Mouse (Mus musculus) hindbrain, embryonic 12.5 days (tissue): Measurements from ENCODE around the gene Atf7ip. TPM values are rescaled to one million over a fixed set of nuclear protein-coding genes. Genes with fewer than 3 reads are reported as not detected.

Experiments used
- ATAC-seq: fragments of 200-750 bp; cut with Nextera tagmentation; 2 replicates; pipeline ENCODE4 v1.8.0; 2017; ENCODE audit warnings: moderate TSS enrichment; ENCODE audit not compliant: low FRiP score
- H3K27ac ChIP-seq: fragments of 300-500 bp; sonication (generic); 2 replicates; pipeline ENCODE4 v1.5.1; 2016; ENCODE audit warnings: mild to moderate bottlenecking
- H3K27me3 ChIP-seq: fragments of 300-500 bp; sonication (generic); 2 replicates; pipeline ENCODE4 v1.6.1; 2016; ENCODE audit warnings: mild to moderate bottlenecking
- H3K36me3 ChIP-seq: fragments of 300-500 bp; sonication (generic); 2 replicates; pipeline ENCODE4 v1.6.1; 2016; ENCODE audit warnings: mild to moderate bottlenecking
- H3K4me1 ChIP-seq: fragments of 300-500 bp; sonication (generic); 2 replicates; pipeline ENCODE4 v1.6.1; 2016
- H3K4me2 ChIP-seq: fragments of 300-500 bp; sonication (generic); replicated peaks from 2 replicates; pipeline ENCODE4 v1.6.1; 2016; ENCODE audit warnings: mild to moderate bottlenecking
- H3K4me3 ChIP-seq: fragments of 300-500 bp; sonication (generic); 2 replicates; pipeline ENCODE4 v1.5.1; 2016; ENCODE audit warnings: mild to moderate bottlenecking
- H3K9ac ChIP-seq: fragments of 300-500 bp; sonication (generic); 2 replicates; pipeline ENCODE4 v1.6.1; 2016; ENCODE audit warnings: mild to moderate bottlenecking, moderate library complexity
- H3K9me3 ChIP-seq: fragments of 300-500 bp; sonication (generic); replicated peaks from 2 replicates; pipeline ENCODE4 v1.6.1; 2016; ENCODE audit warnings: mild to moderate bottlenecking
- WGBS: fragments of 180-500 bp; shearing (Covaris S2); methylation state at CpG from one replicate; pipeline ENCODE4 v1.1.7; 2016; 5-methylcytosine and 5-hydroxymethylcytosine counted together
- polyA plus RNA-seq: library from polyadenylated mRNA; unstranded; fragments of >200 nt; fragmentation: Nextera tagmentation; extraction: Ambion mirVana; gene quantifications from 2 replicates; pipeline ENCODE4 v1.2.1, GENCODE M21; 2016

Gene Atf7ip
- polyA plus RNA-seq, 1 experiment from 2014 or later = 63.8 TPM

DNA sequence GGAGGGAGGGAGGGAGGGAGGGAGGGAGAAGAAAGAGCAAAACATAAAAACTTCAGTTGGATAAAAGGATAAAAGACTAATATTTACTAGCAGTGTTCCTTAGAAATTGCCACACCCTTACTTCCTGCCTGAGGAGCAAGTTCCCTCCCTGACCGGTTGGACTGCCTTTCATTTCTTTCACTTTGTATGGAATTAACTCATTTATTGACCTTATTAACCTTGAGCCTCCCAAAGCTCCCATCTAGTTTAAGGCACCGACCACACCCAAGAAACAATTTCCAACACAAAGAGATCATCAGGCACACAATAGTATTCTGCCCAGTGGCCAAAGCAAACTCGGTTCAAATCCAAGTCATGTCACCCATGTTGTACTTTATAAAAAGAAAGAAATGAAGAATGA is 16.1 kb upstream of the Atf7ip start:
- no peak overlapping the region for H3K4me2 ChIP-seq
- ATAC-seq = no peak
- H3K9me3 ChIP-seq = no peaks in the 10 kb centered on the region
- H3K9ac ChIP-seq = no peak overlapping the region
- peaks cover 2% of the 10 kb centered on the region; the same call in 1 of the 2 replicates for H3K27me3 ChIP-seq
- H3K27ac ChIP-seq = no peak overlapping the region
- WGBS = 74% methylated on average over 3 of the region's 3 CpGs
- no peak overlapping the region for H3K4me3 ChIP-seq
- H3K36me3 ChIP-seq = no peaks in the 10 kb centered on the region
- no peaks in the 10 kb centered on the region for H3K4me1 ChIP-seq

DNA sequence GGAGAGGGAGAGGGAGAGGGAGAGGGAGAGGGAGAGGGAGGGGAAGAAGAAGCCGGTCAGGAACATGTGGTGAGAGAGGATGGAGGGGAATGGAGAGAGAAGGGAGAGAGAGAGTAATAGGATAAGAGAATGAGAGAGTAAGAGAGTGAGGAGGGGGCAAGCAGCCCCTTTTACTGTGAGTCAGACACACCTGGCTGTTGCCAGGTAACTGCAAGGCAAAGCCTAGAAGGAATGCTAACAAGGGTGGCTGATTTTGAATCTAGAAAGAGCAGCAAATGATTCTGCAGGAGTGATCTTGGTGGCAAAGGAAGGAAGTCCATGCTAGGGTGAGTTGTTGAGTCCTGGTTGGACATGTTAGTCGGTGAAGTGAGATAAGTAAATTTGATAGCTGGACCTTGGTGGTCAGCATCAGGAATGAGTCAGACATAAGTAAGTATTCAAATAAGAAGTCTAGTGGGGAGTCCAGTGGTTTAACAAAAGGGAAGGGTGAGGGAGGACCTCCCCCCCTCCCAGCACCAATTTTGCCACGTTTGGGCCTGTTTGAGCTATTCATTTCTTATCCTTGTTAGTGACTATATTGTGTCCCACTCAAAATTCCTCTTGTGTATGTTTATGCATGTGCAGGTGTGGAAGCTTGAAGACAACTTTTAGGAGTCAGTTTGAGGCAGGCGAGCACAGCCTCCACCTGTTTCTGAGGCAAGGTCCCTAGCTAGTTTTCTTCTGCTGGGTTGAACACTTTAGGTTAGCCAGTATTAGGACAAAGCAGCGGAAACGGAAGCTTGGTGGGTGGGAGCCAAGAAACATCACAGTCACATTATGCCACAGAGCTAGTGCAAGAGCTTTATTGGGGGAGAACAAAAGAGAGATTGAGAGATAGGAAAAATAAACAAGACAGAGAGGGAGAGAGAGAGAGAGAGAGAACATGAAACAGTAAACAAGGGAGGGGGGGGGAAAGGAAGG is 15.2 kb upstream of the Atf7ip start:
- Histone ChIP-seq H3K4me1 (no peaks in the 10 kb centered on the region), H3K9ac (no peak overlapping the region), H3K27me3 (peaks cover 2% of the 10 kb centered on the region; the same call in 1 of the 2 replicates), H3K36me3 (no peaks in the 10 kb centered on the region), H3K9me3 (no peaks in the 10 kb centered on the region), H3K4me2 (no peak overlapping the region), H3K4me3 (no peak overlapping the region), H3K27ac (no peak overlapping the region)
- WGBS = 77% methylated on average over 6 of the region's 6 CpGs
- ATAC-seq = no peak

DNA sequence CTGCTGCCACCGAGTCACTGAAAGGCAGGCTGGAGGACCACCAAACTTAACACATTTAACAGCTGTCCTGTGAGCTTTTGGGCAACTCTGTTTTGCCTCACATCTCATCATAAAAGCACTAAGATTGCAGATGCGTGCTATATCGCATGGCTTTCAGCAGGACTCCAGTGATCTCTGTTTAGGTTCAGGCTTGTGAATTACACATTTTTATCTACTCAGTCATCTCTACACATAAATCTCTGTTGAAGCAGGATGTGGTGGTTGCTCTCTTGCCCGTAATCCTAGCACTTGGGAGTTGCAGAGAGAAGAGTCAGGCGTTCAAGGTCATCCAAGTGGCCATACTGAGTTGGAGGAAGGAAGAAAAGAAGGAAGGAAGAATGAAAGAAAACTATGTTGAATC is 14.3 kb upstream of the Atf7ip start:
- 88% methylated on average over 5 of the region's 5 CpGs for WGBS
- no peaks in the 10 kb centered on the region for H3K4me1 ChIP-seq

DNA sequence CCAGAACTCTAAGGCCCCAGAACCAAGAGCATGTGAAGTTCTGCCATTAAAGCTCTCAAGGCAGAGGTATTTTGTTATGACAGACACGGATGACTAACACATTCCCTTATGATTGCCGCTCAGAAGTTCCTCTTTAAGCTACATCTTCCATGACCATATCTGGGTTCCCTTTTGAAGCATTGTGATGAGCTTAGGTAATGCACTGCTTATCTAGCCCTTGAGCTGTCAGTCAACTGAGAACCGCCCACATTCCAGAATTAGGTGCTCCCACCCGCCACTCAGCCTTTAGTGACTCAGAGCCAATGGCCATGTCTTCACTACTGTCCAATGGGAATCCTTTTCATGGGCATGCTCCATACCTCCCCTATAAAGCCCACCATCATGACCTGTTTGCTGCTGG is 13.7 kb upstream of the Atf7ip start:
- H3K9me3 ChIP-seq = no peaks in the 10 kb centered on the region
- H3K36me3 ChIP-seq = no peaks in the 10 kb centered on the region
- WGBS = 89% methylated on average over 4 of the region's 4 CpGs
- H3K27ac ChIP-seq = no peak overlapping the region
- H3K27me3 ChIP-seq = peaks cover 2% of the 10 kb centered on the region; the same call in 1 of the 2 replicates
- no peak overlapping the region for H3K4me3 ChIP-seq
- H3K9ac ChIP-seq = no peak overlapping the region
- no peaks in the 10 kb centered on the region for H3K4me1 ChIP-seq
- no peak for ATAC-seq
- no peak overlapping the region for H3K4me2 ChIP-seq

More for the DNA sequence above, 14.3 kb upstream of the Atf7ip start:
- H3K36me3 ChIP-seq = no peaks in the 10 kb centered on the region
- ATAC-seq = no peak
- no peak overlapping the region for H3K9ac ChIP-seq
- no peak overlapping the region for H3K4me3 ChIP-seq
- H3K27ac ChIP-seq = no peak overlapping the region
- peaks cover 2% of the 10 kb centered on the region; the same call in 1 of the 2 replicates for H3K27me3 ChIP-seq
- no peaks in the 10 kb centered on the region for H3K9me3 ChIP-seq
- H3K4me2 ChIP-seq = no peak overlapping the region

DNA sequence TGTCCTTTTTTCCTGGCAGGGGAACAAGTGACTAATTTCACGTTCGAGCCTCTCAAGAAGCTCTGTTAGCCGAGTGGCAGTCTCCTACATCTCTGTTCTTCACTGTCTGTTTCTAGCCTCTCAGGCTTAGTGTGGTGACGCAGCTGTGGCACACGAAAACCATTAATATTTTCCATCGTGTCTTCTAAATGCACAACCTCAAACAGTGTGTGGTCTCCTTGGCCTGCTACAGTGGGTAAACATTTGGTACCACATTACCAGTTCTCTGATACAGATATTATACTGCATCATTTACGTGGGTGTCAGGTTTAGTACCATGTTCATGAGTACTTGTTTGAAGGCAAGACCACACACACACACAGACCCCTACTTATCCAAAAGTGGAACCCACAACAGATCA is 12.5 kb upstream of the Atf7ip start:
- Histone ChIP-seq H3K27ac (no peak overlapping the region), H3K9me3 (no peaks in the 10 kb centered on the region), H3K4me2 (no peak overlapping the region), H3K4me3 (no peak overlapping the region), H3K27me3 (no peaks in the 10 kb centered on the region), H3K4me1 (no peaks in the 10 kb centered on the region), H3K36me3 (no peaks in the 10 kb centered on the region), H3K9ac (no peak overlapping the region)
- WGBS = 91% methylated on average over 7 of the region's 7 CpGs
- ATAC-seq = no peak

DNA sequence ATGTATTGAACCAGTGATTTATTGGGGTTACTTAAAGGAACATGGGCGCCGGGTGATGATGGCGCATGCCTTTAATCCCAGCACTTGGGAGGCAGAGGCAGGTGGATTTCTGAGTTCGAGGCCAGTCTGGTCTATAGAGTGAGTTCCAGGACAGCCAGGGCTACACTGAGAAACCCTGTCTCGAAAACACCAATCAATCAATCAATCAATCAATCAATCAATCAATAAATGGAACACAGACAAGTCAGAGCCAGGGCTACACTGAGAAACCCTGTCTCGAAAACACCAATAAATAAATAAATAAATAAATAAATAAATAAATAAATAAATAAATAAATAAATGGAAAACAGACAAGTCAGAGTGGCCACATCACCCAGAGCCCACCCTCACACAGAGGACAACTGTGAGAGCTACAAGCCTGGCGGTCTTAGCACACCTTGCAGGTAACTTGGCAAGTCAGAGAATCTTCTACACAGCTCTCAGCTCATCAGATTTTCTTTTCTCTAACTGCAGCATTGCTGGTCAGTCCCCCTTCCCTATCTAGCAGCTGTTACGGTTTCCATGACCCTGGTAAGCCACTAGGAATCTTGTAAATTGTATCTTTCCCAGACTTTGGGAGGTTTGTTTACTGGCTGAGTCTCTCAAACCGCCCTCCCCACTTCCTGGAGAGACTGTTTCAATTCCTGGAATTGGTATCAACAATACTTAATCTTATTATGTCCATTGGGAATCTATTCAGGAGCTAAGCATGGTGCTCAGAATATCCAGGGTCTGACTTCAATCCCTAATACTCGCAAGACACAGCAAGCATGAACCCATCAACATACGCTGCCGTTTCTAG is 11.8 kb upstream of the Atf7ip start:
- no peaks in the 10 kb centered on the region for H3K9me3 ChIP-seq
- H3K36me3 ChIP-seq = no peaks in the 10 kb centered on the region
- no peaks in the 10 kb centered on the region for H3K27me3 ChIP-seq
- H3K4me1 ChIP-seq = no peaks in the 10 kb centered on the region
- no peak overlapping the region for H3K9ac ChIP-seq
- no peak overlapping the region for H3K4me3 ChIP-seq
- 92% methylated on average over 12 of the region's 12 CpGs for WGBS
- H3K4me2 ChIP-seq = no peak overlapping the region
- no peak for ATAC-seq
- H3K27ac ChIP-seq = no peak overlapping the region

DNA sequence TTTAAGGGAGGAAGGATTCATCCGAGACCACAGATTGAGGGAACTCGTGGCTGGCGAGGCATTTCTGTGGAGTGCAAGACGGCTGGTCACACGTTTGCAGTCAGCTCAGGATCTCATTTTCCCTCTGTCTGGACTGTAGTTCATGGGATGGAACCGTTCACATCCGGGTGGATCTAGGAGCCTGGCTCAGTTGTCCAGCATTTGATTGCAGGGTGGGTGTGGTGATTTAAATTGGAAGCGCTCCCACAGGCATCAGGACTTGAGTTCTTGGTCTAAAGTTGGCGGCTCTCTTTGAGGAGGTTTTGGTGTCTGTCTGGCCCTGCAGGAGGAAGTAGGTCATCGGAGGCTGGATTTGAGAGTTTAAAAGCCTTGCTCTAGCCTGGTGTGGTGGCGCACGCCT is 10.9 kb upstream of the Atf7ip start:
- no peaks in the 10 kb centered on the region for H3K9me3 ChIP-seq
- H3K36me3 ChIP-seq = no peaks in the 10 kb centered on the region
- 92% methylated on average over 12 of the region's 12 CpGs for WGBS
- no peak overlapping the region for H3K9ac ChIP-seq
- ATAC-seq = no peak
- H3K4me1 ChIP-seq = no peaks in the 10 kb centered on the region
- H3K27ac ChIP-seq = no peak overlapping the region
- H3K4me2 ChIP-seq = no peak overlapping the region
- H3K4me3 ChIP-seq = no peak overlapping the region
- H3K27me3 ChIP-seq = no peaks in the 10 kb centered on the region

DNA sequence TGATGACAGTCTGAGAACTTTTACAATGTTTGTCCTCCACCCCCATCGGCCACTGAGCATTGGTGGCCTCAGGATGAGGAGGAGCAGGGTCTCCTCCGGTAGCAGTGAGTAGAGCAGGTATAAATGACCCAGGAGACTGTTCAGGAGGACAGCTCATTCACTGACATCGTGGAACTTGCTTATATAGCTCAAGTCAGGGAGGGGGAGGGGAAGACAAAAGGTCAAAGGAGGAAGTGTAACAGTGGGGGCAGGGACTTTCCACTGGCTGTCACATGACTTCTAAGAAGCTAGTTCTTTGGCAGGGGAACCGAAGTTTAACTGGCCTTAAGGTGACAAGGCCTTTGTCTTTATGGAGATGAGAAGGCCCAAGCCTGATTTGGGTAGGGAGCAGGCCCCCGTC is 8.2 kb upstream of the Atf7ip start:
- Histone ChIP-seq H3K4me2 (no peak overlapping the region), H3K4me1 (no peaks in the 10 kb centered on the region), H3K4me3 (no peak overlapping the region), H3K27ac (no peak overlapping the region), H3K9me3 (no peaks in the 10 kb centered on the region), H3K27me3 (no peaks in the 10 kb centered on the region), H3K9ac (no peak overlapping the region), H3K36me3 (no peaks in the 10 kb centered on the region)
- WGBS = 60% methylated on average over 5 of the region's 5 CpGs
- ATAC-seq = no peak

DNA sequence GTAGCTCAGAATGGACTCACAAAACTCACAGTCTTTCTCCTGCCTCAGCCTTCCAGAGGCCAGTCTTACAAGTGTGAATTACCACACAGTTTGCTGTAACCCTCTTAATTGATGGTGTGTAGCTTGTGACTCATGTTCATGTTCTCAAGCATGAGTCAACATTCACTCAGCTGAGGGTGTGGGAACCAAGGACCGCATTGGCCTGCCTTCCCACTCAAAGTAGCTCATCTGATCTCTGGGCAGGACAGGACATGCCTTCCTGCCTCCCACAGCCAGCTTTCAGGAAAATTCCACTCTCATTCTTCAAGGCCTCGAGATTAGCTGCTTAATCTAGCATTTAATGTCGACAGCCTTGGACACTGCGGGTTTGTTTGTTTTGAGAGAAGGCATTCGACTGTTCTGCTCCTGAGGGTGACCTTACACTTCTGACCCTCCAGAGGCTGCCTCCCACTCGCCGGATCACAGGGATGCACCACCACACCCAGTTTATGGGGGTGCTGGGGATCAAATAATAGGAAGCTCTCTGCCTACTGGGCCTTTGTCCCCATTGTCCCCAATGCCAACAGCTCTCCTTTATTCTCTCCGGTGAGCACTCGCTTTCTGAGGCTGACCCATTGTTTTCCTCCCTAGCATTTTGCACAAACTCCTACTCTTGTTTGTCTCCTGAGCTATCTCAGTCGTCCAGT is 6.5 kb upstream of the Atf7ip start:
- H3K27ac ChIP-seq = no peak overlapping the region
- 43% methylated on average over 10 of the region's 10 CpGs for WGBS
- H3K9ac ChIP-seq = no peak overlapping the region
- H3K36me3 ChIP-seq = no peaks in the 10 kb centered on the region
- no peak for ATAC-seq
- no peaks in the 10 kb centered on the region for H3K4me1 ChIP-seq
- H3K4me2 ChIP-seq = no peak overlapping the region
- no peaks in the 10 kb centered on the region for H3K9me3 ChIP-seq
- H3K27me3 ChIP-seq = no peaks in the 10 kb centered on the region
- no peak overlapping the region for H3K4me3 ChIP-seq

DNA sequence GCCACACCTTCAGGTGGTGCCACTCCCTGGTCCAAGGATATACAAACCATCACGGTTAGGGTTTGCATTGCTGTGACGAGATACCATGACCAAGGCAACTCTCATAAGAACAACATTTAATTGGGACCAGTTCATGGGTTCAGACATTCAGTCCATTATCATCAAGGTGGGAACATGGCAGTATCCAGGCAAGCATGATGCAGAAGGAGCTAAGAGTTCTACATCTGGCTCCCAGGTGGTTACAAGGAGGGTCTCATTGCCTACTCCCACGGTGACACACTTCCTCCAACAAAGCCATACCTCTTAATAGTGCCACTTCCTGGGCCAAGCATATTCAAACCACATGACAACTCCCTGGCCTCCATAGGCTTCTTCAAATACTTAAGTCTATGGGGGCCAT is 2.7 kb downstream of the Atf7ip start:
- no peaks in the 10 kb centered on the region for H3K36me3 ChIP-seq
- H3K27me3 ChIP-seq = no peaks in the 10 kb centered on the region
- H3K4me1 ChIP-seq = no peaks in the 10 kb centered on the region
- 0 out of 2 replicates have a peak, but pooled peaks cover 2% of the 10 kb centered on the region for H3K9me3 ChIP-seq
- no peak overlapping the region for H3K27ac ChIP-seq
- WGBS = 95% methylated on average over 3 of the region's 3 CpGs
- H3K4me3 ChIP-seq = no peak overlapping the region
- no peak for ATAC-seq
- no peak overlapping the region for H3K9ac ChIP-seq
- no peak overlapping the region for H3K4me2 ChIP-seq

DNA sequence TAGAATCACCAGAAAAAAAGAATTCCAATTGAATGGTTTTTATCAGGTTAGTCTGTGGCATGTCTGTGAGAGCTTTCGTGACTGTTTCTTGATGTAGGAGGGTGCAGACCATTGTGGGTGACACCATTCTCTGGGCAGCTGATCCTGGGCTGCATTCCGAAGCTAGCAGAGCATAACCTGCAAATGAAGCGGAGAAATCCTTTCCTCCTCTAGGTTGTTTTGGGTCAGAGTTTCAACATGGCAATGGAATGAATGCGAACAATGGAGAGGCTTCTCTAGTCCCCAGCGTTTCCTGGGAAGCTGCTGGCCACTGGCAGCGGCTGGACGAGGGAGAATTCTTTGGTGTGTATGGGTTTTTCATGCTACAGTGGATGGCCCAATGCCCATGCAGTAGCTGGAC is 5.0 kb downstream of the Atf7ip start:
- H3K36me3 ChIP-seq = no peaks in the 10 kb centered on the region
- no peaks in the 10 kb centered on the region for H3K4me1 ChIP-seq
- no peak overlapping the region for H3K4me3 ChIP-seq
- peaks cover 11% of the 10 kb centered on the region; the same call in 1 of the 2 replicates for H3K9me3 ChIP-seq
- H3K27ac ChIP-seq = no peak overlapping the region
- no peak for ATAC-seq
- H3K9ac ChIP-seq = no peak overlapping the region
- H3K4me2 ChIP-seq = no peak overlapping the region
- no peaks in the 10 kb centered on the region for H3K27me3 ChIP-seq
- 43% methylated on average over 7 of the region's 7 CpGs for WGBS

DNA sequence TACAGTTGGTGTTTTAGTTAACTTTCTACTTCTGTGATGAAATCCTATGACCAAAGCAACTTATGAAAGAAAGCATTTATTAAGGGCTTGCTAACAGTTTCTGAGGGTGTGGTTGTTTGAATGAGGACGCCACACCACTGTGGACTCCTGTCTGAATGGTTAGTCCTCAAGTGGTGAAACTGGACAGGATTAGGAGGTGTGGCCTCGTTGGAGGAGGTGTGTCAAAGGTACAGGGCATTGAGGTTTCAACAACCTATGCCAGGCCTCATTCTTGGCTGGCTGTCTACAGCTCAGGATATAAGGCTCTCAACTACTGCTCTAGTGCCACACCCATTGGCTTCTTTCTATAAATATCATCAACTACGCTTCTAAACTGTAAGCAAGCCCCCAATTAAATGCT is 6.4 kb downstream of the Atf7ip start:
- Histone ChIP-seq H3K27me3 (no peaks in the 10 kb centered on the region), H3K9ac (no peak overlapping the region), H3K36me3 (no peaks in the 10 kb centered on the region), H3K4me2 (no peak overlapping the region), H3K4me1 (no peaks in the 10 kb centered on the region), H3K4me3 (no peak overlapping the region), H3K9me3 (peaks cover 11% of the 10 kb centered on the region; the same call in 1 of the 2 replicates), H3K27ac (no peak overlapping the region)
- ATAC-seq = no peak
- WGBS = 90% methylated on average over 3 of the region's 3 CpGs
